Mouse (Mus musculus) stomach, embryonic 15.5 days (tissue): ENCODE results near the gene Pclaf. TPM values are rescaled to one million over a fixed set of nuclear protein-coding genes. Genes with fewer than 3 reads are reported as not detected.

ENCODE experiments used
- ATAC-seq: fragments of 200-750 bp; cut with Nextera tagmentation; 2 replicates; pipeline ENCODE4 v1.8.0; 2017; ENCODE audit warnings: low read depth, moderate number of reproducible peaks, moderate TSS enrichment; ENCODE audit not compliant: insufficient read depth, low FRiP score
- H3K27ac ChIP-seq: fragments of 300-500 bp; sonication (generic); 2 replicates; pipeline ENCODE4 v1.5.1; 2015; ENCODE audit warnings: mild to moderate bottlenecking, inconsistent platforms
- H3K27me3 ChIP-seq: fragments of 300-500 bp; sonication (generic); replicated peaks from 2 replicates; pipeline ENCODE4 v1.6.1; 2015; ENCODE audit warnings: inconsistent platforms
- H3K36me3 ChIP-seq: fragments of 300-500 bp; sonication (generic); 2 replicates; pipeline ENCODE4 v1.6.1; 2015; ENCODE audit warnings: inconsistent platforms
- H3K4me1 ChIP-seq: fragments of 300-500 bp; sonication (generic); 2 replicates; pipeline ENCODE4 v1.6.1; 2015; ENCODE audit warnings: inconsistent platforms
- H3K4me2 ChIP-seq: fragments of 300-500 bp; sonication (generic); 2 replicates; pipeline ENCODE4 v1.6.1; 2015; ENCODE audit warnings: mild to moderate bottlenecking, inconsistent platforms
- H3K4me3 ChIP-seq: fragments of 300-500 bp; sonication (generic); replicated peaks from 2 replicates; pipeline ENCODE4 v1.5.1; 2015; ENCODE audit warnings: inconsistent platforms
- H3K9ac ChIP-seq: fragments of 300-500 bp; sonication (generic); 2 replicates; pipeline ENCODE4 v1.6.1; 2015; ENCODE audit warnings: inconsistent platforms
- H3K9me3 ChIP-seq: fragments of 300-500 bp; sonication (generic); 2 replicates; pipeline ENCODE4 v1.6.1; 2016; ENCODE audit warnings: inconsistent platforms
- WGBS: fragments of 180-500 bp; shearing (Covaris S2); methylation state at CpG from one replicate; pipeline ENCODE4 v1.1.7; 2015; 5-methylcytosine and 5-hydroxymethylcytosine counted together
- polyA plus RNA-seq: library from polyadenylated mRNA; unstranded; fragments of >200 nt; fragmentation: Nextera tagmentation; extraction: Ambion mirVana; gene quantifications from 2 replicates; pipeline ENCODE4 v1.2.1, GENCODE M21; 2015

The Pclaf gene
- polyA plus RNA-seq, 1 experiment from 2014 or later = 160 TPM

- Histone ChIP-seq H3K4me3 (peak overlapping the region; percentile 77), H3K9me3 (no peaks in the 10 kb centered on the region), H3K27me3 (no peaks in the 10 kb centered on the region), H3K4me2 (peak overlapping the region; percentile 80), H3K27ac (peak overlapping the region; percentile 92), H3K9ac (peak overlapping the region; percentile 73), H3K36me3 (no peaks in the 10 kb centered on the region), H3K4me1 (peaks cover 6% of the 10 kb centered on the region; the same call in 1 of the 2 replicates)
- WGBS = under 1% methylated on average over 34 of the region's 34 CpGs
- ATAC-seq = no peak; the same call in 1 of the 2 replicates
Observed at GRCm38 (mm10) chr9:65909301-65909801, 19.3 kb downstream of the Pclaf start.

GRCm38 (mm10) chr9:65909837-65910236, 19.8 kb downstream of the Pclaf start:
- H3K36me3 ChIP-seq = no peaks in the 10 kb centered on the region
- no peaks in the 10 kb centered on the region for H3K27me3 ChIP-seq
- 6% methylated on average over 4 of the region's 4 CpGs for WGBS
- H3K9ac ChIP-seq = peak overlapping the region; percentile 73
- H3K9me3 ChIP-seq = no peaks in the 10 kb centered on the region
- no peak for ATAC-seq
- peak overlapping the region; percentile 80 for H3K4me2 ChIP-seq
- peak overlapping the region; percentile 92; the same call in 1 of the 2 replicates for H3K27ac ChIP-seq
- peak overlapping the region; percentile 77 for H3K4me3 ChIP-seq
- peaks cover 6% of the 10 kb centered on the region; the same call in 1 of the 2 replicates for H3K4me1 ChIP-seq

- no peak overlapping the region for H3K4me2 ChIP-seq
- H3K36me3 ChIP-seq = no peaks in the 10 kb centered on the region
- H3K27me3 ChIP-seq = no peaks in the 10 kb centered on the region
- no peak overlapping the region for H3K27ac ChIP-seq
- H3K9me3 ChIP-seq = no peaks in the 10 kb centered on the region
- no peak for ATAC-seq
- no peak overlapping the region for H3K4me3 ChIP-seq
- 83% methylated on average over 2 of the region's 2 CpGs for WGBS
- H3K9ac ChIP-seq = no peak overlapping the region
- H3K4me1 ChIP-seq = peaks cover 2% of the 10 kb centered on the region; the same call in 1 of the 2 replicates
Observed at GRCm38 (mm10) chr9:65913976-65914375, 23.9 kb downstream of the Pclaf start.

- 91% methylated on average over 1 of the region's 1 CpGs for WGBS
- no peaks in the 10 kb centered on the region for H3K27me3 ChIP-seq
- no peaks in the 10 kb centered on the region for H3K36me3 ChIP-seq
Observed at GRCm38 (mm10) chr9:65917015-65917414, 27.0 kb downstream of the Pclaf start.

GRCm38 (mm10) chr9:65928456-65928855, 38.4 kb downstream of the Pclaf start:
- no peak for ATAC-seq
- H3K9ac ChIP-seq = no peak overlapping the region

More at GRCm38 (mm10) chr9:65917015-65917414, 27.0 kb downstream of the Pclaf start:
- Histone ChIP-seq H3K9me3 (no peaks in the 10 kb centered on the region), H3K4me3 (no peak overlapping the region), H3K27ac (no peak overlapping the region), H3K4me1 (no peaks in the 10 kb centered on the region), H3K9ac (no peak overlapping the region), H3K4me2 (no peak overlapping the region)
- ATAC-seq = no peak

GRCm38 (mm10) chr9:65929826-65930225, 39.8 kb downstream of the Pclaf start:
- no peaks in the 10 kb centered on the region for H3K27me3 ChIP-seq
- H3K9ac ChIP-seq = no peak overlapping the region
- H3K4me2 ChIP-seq = no peak overlapping the region
- ATAC-seq = no peak
- H3K9me3 ChIP-seq = no peaks in the 10 kb centered on the region
- H3K4me1 ChIP-seq = no peaks in the 10 kb centered on the region
- H3K27ac ChIP-seq = no peak overlapping the region
- H3K4me3 ChIP-seq = no peak overlapping the region
- H3K36me3 ChIP-seq = no peaks in the 10 kb centered on the region

More at GRCm38 (mm10) chr9:65928456-65928855, 38.4 kb downstream of the Pclaf start:
- Histone ChIP-seq H3K4me2 (no peak overlapping the region), H3K27me3 (no peaks in the 10 kb centered on the region), H3K4me3 (no peak overlapping the region), H3K36me3 (no peaks in the 10 kb centered on the region), H3K27ac (no peak overlapping the region), H3K4me1 (no peaks in the 10 kb centered on the region), H3K9me3 (no peaks in the 10 kb centered on the region)

GRCm38 (mm10) chr9:65937566-65937965, 47.5 kb downstream of the Pclaf start:
- Histone ChIP-seq H3K36me3 (no peaks in the 10 kb centered on the region), H3K4me3 (no peak overlapping the region), H3K9me3 (no peaks in the 10 kb centered on the region), H3K9ac (no peak overlapping the region), H3K4me1 (no peaks in the 10 kb centered on the region), H3K4me2 (no peak overlapping the region), H3K27me3 (no peaks in the 10 kb centered on the region), H3K27ac (no peak overlapping the region)
- no peak for ATAC-seq
- 86% methylated on average over 2 of the region's 2 CpGs for WGBS

GRCm38 (mm10) chr9:65951082-65951587, 61.1 kb downstream of the Pclaf start:
- no peaks in the 10 kb centered on the region for H3K36me3 ChIP-seq
- no peak overlapping the region for H3K4me3 ChIP-seq
- H3K4me2 ChIP-seq = no peak overlapping the region
- no peak overlapping the region for H3K27ac ChIP-seq
- H3K9me3 ChIP-seq = no peaks in the 10 kb centered on the region
- no peak for ATAC-seq
- H3K9ac ChIP-seq = no peak overlapping the region
- H3K27me3 ChIP-seq = no peaks in the 10 kb centered on the region
- no peaks in the 10 kb centered on the region for H3K4me1 ChIP-seq
- 93% methylated on average over 3 of the region's 3 CpGs for WGBS

Other genes with a start within 250 kb of the Pclaf start
- gene Oaz2, start 222.2 kb upstream of the Pclaf start, polyA plus RNA-seq = 231 and 236 TPM in 2 replicates
- gene Zfp609, start 62.7 kb upstream of the Pclaf start, polyA plus RNA-seq = 6.4 and 6.5 TPM in 2 replicates
- 25.8 and 26.8 TPM in 2 replicates for gene Trip4, start 18.6 kb downstream of the Pclaf start, polyA plus RNA-seq
- gene Csnk1g1, start 18.7 kb downstream of the Pclaf start, polyA plus RNA-seq = 12.9 and 14.5 TPM in 2 replicates
- gene Ppib, start 170.0 kb downstream of the Pclaf start, polyA plus RNA-seq = 836 and 887 TPM in 2 replicates
- 2.2 and 4.6 TPM in 2 replicates for gene Snx22, start 179.5 kb downstream of the Pclaf start, polyA plus RNA-seq
- gene Snx1, start 236.3 kb downstream of the Pclaf start, polyA plus RNA-seq = 124 and 129 TPM in 2 replicates
- gene Ciao2a, start 236.4 kb downstream of the Pclaf start, polyA plus RNA-seq = 170 and 180 TPM in 2 replicates